Mouse (Mus musculus) CH12.LX (cell line): Measurements from ENCODE around the gene B3gnt2.
"Not testable (repeated sequence)": the region's sequence is repeated elsewhere in the genome, so short reads cannot be mapped to it uniquely, and the experiment has no call there.

Experiments
- CTCF ChIP-seq, 2 experiments: IDR thresholded peaks in 1 of 2; conservative IDR thresholded peaks in 1 of 2; 2 replicates each; pipeline ENCODE4 v1.5.1; 2011 to 2012; ENCODE audit warnings: low read depth in 2 of 2, low read length in 2 of 2, improper control_type of control experiment in 1 of 2, inconsistent platforms in 1 of 2, mild to moderate bottlenecking in 1 of 2, moderate library complexity in 1 of 2
- E2F4 ChIP-seq: IDR thresholded peaks from 2 replicates; pipeline ENCODE4 v1.6.1; 2011; ENCODE audit warnings: low read depth, low read length, improper control_type of control experiment; ENCODE audit not compliant: insufficient replicate concordance
- NRF1 ChIP-seq: IDR thresholded peaks from 2 replicates; pipeline ENCODE4 v1.6.1; 2014; ENCODE audit warnings: low read depth, mild to moderate bottlenecking, inconsistent platforms, low read length, improper control_type of control experiment, moderate library complexity
- POLR2A ChIP-seq: IDR thresholded peaks from 2 replicates; pipeline ENCODE4 v1.6.1; 2011; ENCODE audit warnings: low read depth, mild to moderate bottlenecking, improper control_type of control experiment, low read length
- POLR2AphosphoS2 ChIP-seq: IDR thresholded peaks from 2 replicates; pipeline ENCODE4 v1.6.1; 2011; ENCODE audit warnings: low read depth, low read length, improper control_type of control experiment
- TCF12 ChIP-seq: IDR thresholded peaks from 2 replicates; pipeline ENCODE4 v1.6.1; 2014; ENCODE audit warnings: low read depth, mild to moderate bottlenecking, inconsistent platforms, low read length, improper control_type of control experiment
- USF1 ChIP-seq: IDR thresholded peaks from 2 replicates; pipeline ENCODE4 v1.6.1; 2014; ENCODE audit warnings: low read depth, mild to moderate bottlenecking, inconsistent platforms, low read length, improper control_type of control experiment

DNA sequence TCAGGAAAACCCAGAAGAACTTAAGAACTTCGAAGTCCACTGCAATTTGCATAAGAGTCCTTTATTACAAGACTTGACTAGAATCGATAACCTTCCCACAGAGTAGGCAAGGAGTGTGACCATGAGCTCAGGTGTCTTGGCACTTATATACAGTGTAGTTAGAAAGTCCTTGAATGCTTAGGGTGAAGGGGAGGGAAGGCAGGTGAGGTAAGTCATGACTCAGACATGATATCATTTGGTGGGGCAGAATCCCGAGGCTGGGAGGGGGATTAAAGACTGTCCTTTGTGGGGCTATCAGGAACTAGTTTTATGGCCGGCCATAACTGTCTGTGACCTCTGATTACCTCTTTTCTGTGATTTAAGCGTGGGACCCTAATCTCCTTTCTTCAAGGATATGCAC lies 125.6 kb downstream of the B3gnt2 start:
- not testable (repeated sequence) for TF ChIP-seq E2F4; TCF12; POLR2AphosphoS2; NRF1; POLR2A; USF1; CTCF (conservative IDR thresholded peaks at IDR 0.05 in 1 of 2, IDR thresholded peaks at IDR 0.05 in 1 of 2; ENCODE audit: low read depth in 2 of 2, low read length in 2 of 2)
